Mouse (Mus musculus) ES-Bruce4 (cell line): ENCODE data around the gene Stub1.

Experiments
- CTCF ChIP-seq: IDR thresholded peaks from one replicate; pipeline ENCODE4 v1.8.1; 2011; ENCODE audit warnings: low read depth, low read length
- EP300 ChIP-seq: IDR thresholded peaks from 2 replicates; pipeline ENCODE4 v1.6.1; 2011; ENCODE audit warnings: low read depth, low read length; ENCODE audit not compliant: insufficient read depth
- POLR2A ChIP-seq: IDR thresholded peaks from one replicate; pipeline ENCODE4 v1.8.1; 2011; ENCODE audit warnings: low read length; ENCODE audit not compliant: insufficient read depth

- no peak for TF ChIP-seq POLR2A
- TF ChIP-seq CTCF: no peak
- no peak for TF ChIP-seq EP300
Measured at GRCm38 (mm10) chr17:25879750-25880149, 46.5 kb upstream of the Stub1 start.
